Mouse (Mus musculus) intestine, postnatal 0 days (tissue): Measurements from ENCODE around the gene Nlk. TPM values are rescaled to one million over a fixed set of nuclear protein-coding genes. Genes with fewer than 3 reads are reported as not detected.
A peak's percentile ranks its signal among the peaks of the same experiment; 100 is the strongest.

Source experiments
- ATAC-seq: fragments of 200-750 bp; cut with Nextera tagmentation; 2 replicates; pipeline ENCODE4 v1.8.0; 2017; ENCODE audit warnings: mild to moderate bottlenecking, moderate TSS enrichment, moderate library complexity
- H3K27ac ChIP-seq: fragments of 300-500 bp; sonication (generic); 2 replicates; pipeline ENCODE4 v1.5.1; 2014; ENCODE audit warnings: mild to moderate bottlenecking, low read depth, low read length, moderate library complexity
- H3K27me3 ChIP-seq: fragments of 300-500 bp; sonication (generic); replicated peaks from 2 replicates; pipeline ENCODE4 v1.6.1; 2014; ENCODE audit warnings: low read length, mixed read lengths; ENCODE audit not compliant: control insufficient read depth, insufficient read depth
- H3K36me3 ChIP-seq: fragments of 300-500 bp; sonication (generic); 2 replicates; pipeline ENCODE4 v1.6.1; 2014; ENCODE audit warnings: mild to moderate bottlenecking, moderate library complexity; ENCODE audit not compliant: control insufficient read depth, insufficient read depth
- H3K4me1 ChIP-seq: fragments of 300-500 bp; sonication (generic); replicated peaks from 2 replicates; pipeline ENCODE4 v1.6.1; 2014; ENCODE audit warnings: antibody characterized with exemption, low read length, mixed read lengths; ENCODE audit not compliant: control insufficient read depth, insufficient read depth
- H3K4me2 ChIP-seq: fragments of 300-500 bp; sonication (generic); replicated peaks from 2 replicates; pipeline ENCODE4 v1.6.1; 2014; ENCODE audit warnings: low read depth, mild to moderate bottlenecking, moderate library complexity
- H3K4me3 ChIP-seq: fragments of 300-500 bp; sonication (generic); 2 replicates; pipeline ENCODE4 v1.5.1; 2014; ENCODE audit warnings: low read depth, low read length
- H3K9ac ChIP-seq: fragments of 300-500 bp; sonication (generic); 2 replicates; pipeline ENCODE4 v1.6.1; 2014; ENCODE audit warnings: mild to moderate bottlenecking, low read depth, low read length
- H3K9me3 ChIP-seq: fragments of 300-500 bp; sonication (generic); 2 replicates; pipeline ENCODE4 v1.6.1; 2016; ENCODE audit warnings: mixed run types; ENCODE audit not compliant: control insufficient read depth
- CTCF ChIP-seq: sonication (generic); IDR thresholded peaks from 2 replicates; pipeline ENCODE4 v1.5.1; 2016; ENCODE audit warnings: low read depth, mild to moderate bottlenecking, control low read depth, antibody characterized with exemption, moderate library complexity
- WGBS: fragments of 180-500 bp; shearing (Covaris S2); extraction: QIAGEN DNeasy Blood & Tissue Kit; methylation state at CpG from one replicate; pipeline ENCODE4 v1.1.7; 2014; 5-methylcytosine and 5-hydroxymethylcytosine counted together
- polyA plus RNA-seq: library from polyadenylated mRNA; unstranded; fragments of >200 nt; fragmentation: Nextera tagmentation; extraction: Ambion mirVana; gene quantifications from 2 replicates; pipeline ENCODE4 v1.2.1, GENCODE M21; 2015

Gene Nlk
- polyA plus RNA-seq, 1 experiment from 2014 or later, result 14.2 TPM

DNA sequence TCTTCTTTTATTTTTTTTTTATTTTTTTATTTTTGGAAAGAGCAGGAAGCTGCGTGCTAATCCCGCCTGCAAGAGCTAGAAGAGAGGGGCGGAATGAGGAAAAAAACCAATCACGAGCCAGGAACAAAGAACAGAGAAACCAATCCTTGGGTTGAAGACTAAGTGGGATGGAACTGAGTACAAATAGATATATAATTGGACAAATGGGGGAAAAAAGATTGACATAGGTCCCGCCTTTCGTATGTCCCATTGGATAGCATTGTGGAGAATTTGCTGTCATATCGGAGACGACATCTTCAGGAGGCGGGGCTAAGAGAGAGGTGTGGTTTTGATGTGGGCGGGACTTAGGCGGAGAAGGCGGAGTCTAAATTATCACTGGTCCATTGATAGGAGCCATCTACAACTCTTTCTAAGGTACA, 589 bp upstream of the Nlk start:
- H3K36me3 ChIP-seq, result no peaks in the 10 kb centered on the region
- WGBS, result 0% methylated on average over 12 of the region's 12 CpGs
- H3K27me3 ChIP-seq, result no peaks in the 10 kb centered on the region
- H3K4me1 ChIP-seq, result peaks cover 1% of the 10 kb centered on the region; the same call in 1 of the 2 replicates
- peak; percentile 93 for ATAC-seq
- peak overlapping the region; percentile 69 for H3K27ac ChIP-seq
- H3K4me3 ChIP-seq, result peak overlapping the region; percentile 84
- no peak for TF ChIP-seq CTCF
- peak overlapping the region; percentile 55 for H3K4me2 ChIP-seq
- H3K9me3 ChIP-seq, result no peaks in the 10 kb centered on the region
- no peak overlapping the region for H3K9ac ChIP-seq

DNA sequence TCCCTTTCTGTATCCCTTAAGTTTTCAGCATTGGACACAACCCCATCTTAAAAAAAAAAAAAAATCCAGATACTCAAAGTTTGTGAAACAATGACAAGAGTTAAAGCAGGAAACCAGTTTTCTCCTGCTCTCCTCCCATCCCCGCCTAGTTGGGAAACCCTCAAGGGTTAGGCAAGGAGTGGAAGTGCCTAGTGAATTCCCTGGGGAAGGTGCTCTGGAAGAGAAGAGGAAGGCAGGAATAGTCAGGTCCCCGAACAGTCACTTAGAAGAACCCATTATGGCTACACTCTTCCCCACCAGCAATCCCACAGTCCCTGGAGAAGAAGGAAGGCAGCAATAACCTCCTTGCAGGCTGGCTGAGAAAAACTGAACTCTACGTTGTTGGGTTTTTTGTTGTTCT, 2.9 kb downstream of the Nlk start:
- no peak for ATAC-seq
- H3K27me3 ChIP-seq, result no peaks in the 10 kb centered on the region
- H3K9me3 ChIP-seq, result no peaks in the 10 kb centered on the region
- H3K4me3 ChIP-seq, result no peak overlapping the region
- no peaks in the 10 kb centered on the region for H3K36me3 ChIP-seq
- H3K4me1 ChIP-seq, result peaks cover 5% of the 10 kb centered on the region; the same call in 1 of the 2 replicates
- no peak overlapping the region for H3K9ac ChIP-seq
- TF ChIP-seq CTCF, result no peak
- H3K27ac ChIP-seq, result no peak overlapping the region
- WGBS, result 61% methylated on average over 3 of the region's 3 CpGs
- H3K4me2 ChIP-seq, result no peak overlapping the region; the same call in 1 of the 2 replicates

DNA sequence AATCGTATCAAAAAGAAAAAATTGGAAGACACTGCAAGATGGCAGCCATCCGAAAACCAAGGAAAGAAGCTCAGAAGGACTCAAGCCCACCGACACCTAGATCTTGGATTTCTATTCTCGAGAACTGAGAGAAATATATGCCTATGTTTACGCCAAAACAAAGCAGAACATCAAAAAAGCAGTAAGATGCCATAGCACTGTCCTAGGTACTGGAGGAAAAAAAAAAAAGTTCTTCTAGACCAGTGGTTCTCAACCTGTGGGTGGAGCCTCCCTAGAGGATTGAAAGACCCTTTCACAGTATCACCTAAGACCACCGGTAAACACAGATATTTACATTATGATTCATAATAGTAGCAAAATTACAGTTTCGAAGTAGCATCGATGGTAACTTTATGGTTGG, 3.9 kb downstream of the Nlk start:
- no peak overlapping the region for H3K9ac ChIP-seq
- no peak for ATAC-seq
- no peak for TF ChIP-seq CTCF
- H3K27ac ChIP-seq, result no peak overlapping the region
- no peak overlapping the region for H3K4me2 ChIP-seq
- no peak overlapping the region for H3K4me3 ChIP-seq
- H3K4me1 ChIP-seq, result peaks cover 5% of the 10 kb centered on the region; the same call in 1 of the 2 replicates
- H3K27me3 ChIP-seq, result no peaks in the 10 kb centered on the region
- H3K9me3 ChIP-seq, result no peaks in the 10 kb centered on the region
- 93% methylated on average over 8 of the region's 8 CpGs for WGBS
- no peaks in the 10 kb centered on the region for H3K36me3 ChIP-seq

DNA sequence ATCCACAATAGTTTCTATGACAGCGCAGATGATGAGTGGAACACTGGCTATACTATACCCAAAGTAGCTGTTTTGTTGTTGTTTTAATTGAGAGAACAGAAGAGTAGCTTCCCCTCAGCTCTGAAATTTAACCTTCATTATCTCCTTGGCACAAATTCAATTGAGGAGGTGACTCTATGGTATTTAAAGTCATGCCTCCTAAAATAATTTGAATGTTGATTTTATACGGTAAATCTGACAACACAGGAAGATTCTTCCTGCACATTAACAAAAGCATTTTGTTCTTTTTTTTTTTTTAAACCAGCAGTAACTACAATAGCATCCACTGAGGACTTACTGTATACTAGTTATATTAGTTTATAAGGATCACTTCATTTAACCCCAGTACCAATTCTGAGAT, 6.0 kb downstream of the Nlk start:
- Histone ChIP-seq H3K4me2 (no peak overlapping the region), H3K9ac (no peak overlapping the region), H3K27ac (no peak overlapping the region), H3K9me3 (no peaks in the 10 kb centered on the region), H3K4me3 (no peak overlapping the region), H3K27me3 (no peaks in the 10 kb centered on the region), H3K4me1 (peaks cover 5% of the 10 kb centered on the region; the same call in 1 of the 2 replicates), H3K36me3 (no peaks in the 10 kb centered on the region)
- no peak for ATAC-seq
- 71% methylated on average over 2 of the region's 2 CpGs for WGBS
- TF ChIP-seq CTCF, result no peak

DNA sequence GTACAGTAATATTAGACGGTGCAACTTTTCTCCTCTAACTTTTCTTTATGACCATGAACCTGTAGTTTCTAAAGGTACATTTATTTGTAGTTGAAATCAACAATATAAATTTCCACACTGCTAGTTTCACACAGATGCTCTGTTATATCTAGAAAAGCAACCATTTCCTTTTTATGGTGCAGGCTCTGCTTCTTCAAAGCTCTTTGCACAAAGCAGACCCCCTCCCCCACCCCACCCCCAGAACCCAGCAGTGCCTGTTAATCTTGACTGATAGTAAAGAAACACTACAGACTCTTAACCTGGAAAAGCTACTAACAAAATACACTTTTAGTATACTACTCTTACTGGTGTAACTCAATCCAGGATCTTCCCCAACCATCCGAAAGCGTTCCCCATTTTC, 6.6 kb downstream of the Nlk start:
- Histone ChIP-seq H3K9ac (no peak overlapping the region), H3K9me3 (no peaks in the 10 kb centered on the region), H3K4me1 (peaks cover 5% of the 10 kb centered on the region; the same call in 1 of the 2 replicates), H3K27ac (no peak overlapping the region), H3K36me3 (no peaks in the 10 kb centered on the region), H3K4me3 (no peak overlapping the region), H3K27me3 (no peaks in the 10 kb centered on the region), H3K4me2 (no peak overlapping the region)
- WGBS, result 86% methylated on average over 3 of the region's 3 CpGs
- ATAC-seq, result no peak
- no peak for TF ChIP-seq CTCF

DNA sequence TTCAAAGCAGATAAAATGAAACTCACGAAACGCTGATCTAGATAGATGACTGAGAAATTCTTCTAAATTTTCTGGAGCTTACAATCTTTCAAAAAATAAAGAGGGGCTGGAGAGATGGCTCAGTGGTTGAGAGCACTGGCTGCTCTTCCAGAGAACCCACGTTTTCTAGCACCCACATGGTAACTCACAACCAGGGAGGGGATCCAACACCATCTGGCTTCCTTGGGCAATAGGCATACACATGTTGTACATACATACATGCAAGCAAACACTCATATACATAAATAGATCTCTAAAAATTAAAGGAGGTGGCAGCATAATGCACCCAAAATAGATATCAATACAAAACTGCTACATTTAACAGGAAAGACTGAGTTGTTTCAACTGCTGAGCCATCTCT, 16.1 kb downstream of the Nlk start:
- Histone ChIP-seq H3K36me3 (peaks cover 3% of the 10 kb centered on the region; the same call in 1 of the 2 replicates), H3K27me3 (no peaks in the 10 kb centered on the region), H3K27ac (no peak overlapping the region), H3K4me3 (no peak overlapping the region), H3K9me3 (no peaks in the 10 kb centered on the region), H3K4me2 (no peak overlapping the region), H3K4me1 (no peaks in the 10 kb centered on the region), H3K9ac (no peak overlapping the region)
- no peak for ATAC-seq
- TF ChIP-seq CTCF, result no peak
- WGBS, result 90% methylated on average over 3 of the region's 3 CpGs

DNA sequence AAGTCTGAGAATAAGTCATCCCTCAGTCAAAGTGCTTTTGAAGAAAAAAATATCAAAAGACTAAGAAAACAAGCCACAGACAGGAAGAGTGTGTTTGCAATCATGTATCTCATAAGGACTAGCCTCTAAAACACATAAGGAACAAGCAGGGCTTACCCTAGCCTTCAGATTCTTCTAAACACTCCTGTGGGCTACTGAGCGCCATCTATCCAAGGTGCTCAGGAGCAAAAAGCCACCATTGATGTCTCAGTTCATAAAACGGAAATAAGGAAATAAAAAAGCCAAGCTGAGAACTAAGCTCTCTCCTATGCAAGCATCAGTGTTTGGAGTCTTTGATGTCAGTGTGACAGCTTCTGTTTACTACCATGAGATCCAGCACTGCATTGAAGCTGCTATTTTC, 18.4 kb downstream of the Nlk start:
- H3K4me3 ChIP-seq, result no peak overlapping the region
- no peak for TF ChIP-seq CTCF
- peaks cover 3% of the 10 kb centered on the region; the same call in 1 of the 2 replicates for H3K36me3 ChIP-seq
- no peaks in the 10 kb centered on the region for H3K27me3 ChIP-seq
- ATAC-seq, result no peak
- no peak overlapping the region for H3K27ac ChIP-seq
- H3K9ac ChIP-seq, result no peak overlapping the region
- no peaks in the 10 kb centered on the region for H3K4me1 ChIP-seq
- 57% methylated on average over 2 of the region's 2 CpGs for WGBS
- H3K9me3 ChIP-seq, result no peaks in the 10 kb centered on the region
- H3K4me2 ChIP-seq, result no peak overlapping the region
